Mouse (Mus musculus) heart, adult 10 weeks (tissue): ENCODE results near the gene Cenpn. TPM values are rescaled to one million over a fixed set of nuclear protein-coding genes. Genes with fewer than 3 reads are reported as not detected.

Experiments
- polyA plus RNA-seq: library from polyadenylated mRNA; stranded (reverse); fragments of 350-450 nt; fragmentation: Illumina TruSeq; extraction: RNeasy Lipid Tissue Mini Kit (QIAGEN cat#74804); gene quantifications from one replicate; pipeline ENCODE4 v1.2.3, GENCODE M21; 2014; ENCODE audit warnings: low read depth, low replicate concordance

The Cenpn gene
- polyA plus RNA-seq, result 1.1 TPM

GRCm38 (mm10) chr8:116921337-116922059, at the start of gene Cenpn, which contains the start of gene Cmc2:
Cenpn (plus strand) TSS chr8:116921730.
Cmc2 (minus strand) TSS chr8:116921455.

GRCm38 (mm10) chr8:116943161-116943554, 21.6 kb downstream of the Cenpn start, which contains the start of gene Atmin:
Atmin (plus strand) TSS chr8:116943393.

GRCm38 (mm10) chr8:116978631-116979256, 57.2 kb downstream of the Cenpn start, which contains the start of gene 1700030J22Rik:
1700030J22Rik (minus strand) TSS chr8:116978959.

Other genes with a start within 250 kb of the Cenpn start
- gene Cdyl2, start 188.7 kb upstream of the Cenpn start, polyA plus RNA-seq, result 1.9 TPM
- 61.2 TPM for gene Cmc2, start 275 bp upstream of the Cenpn start, polyA plus RNA-seq
- gene Atmin, start 21.7 kb downstream of the Cenpn start, polyA plus RNA-seq, result 13.1 TPM
- gene 1700030J22Rik, start 57.2 kb downstream of the Cenpn start, polyA plus RNA-seq, result 0.37 TPM
- gene Gcsh, start 71.8 kb downstream of the Cenpn start, polyA plus RNA-seq, result 79.8 TPM
- not detected for gene Pkd1l2, start 160.7 kb downstream of the Cenpn start, polyA plus RNA-seq
- gene Bco1, start 174.1 kb downstream of the Cenpn start, polyA plus RNA-seq, result not detected
- 2.6 TPM for gene Gan, start 236.4 kb downstream of the Cenpn start, polyA plus RNA-seq